Mouse (Mus musculus) liver, embryonic 12.5 days (tissue): ENCODE data around the gene Zfp708. TPM values are rescaled to one million over a fixed set of nuclear protein-coding genes. Genes with fewer than 3 reads are reported as not detected.

Experiments used
- ATAC-seq: fragments of 200-750 bp; cut with Nextera tagmentation; 2 replicates; pipeline ENCODE4 v1.8.0; 2017; ENCODE audit warnings: moderate number of reproducible peaks, mild to moderate bottlenecking, moderate library complexity
- H3K27ac ChIP-seq: fragments of 300-500 bp; sonication (generic); 2 replicates; pipeline ENCODE4 v1.5.1; 2016; ENCODE audit warnings: mild to moderate bottlenecking
- H3K27me3 ChIP-seq: fragments of 300-500 bp; sonication (generic); replicated peaks from 2 replicates; pipeline ENCODE4 v1.6.1; 2016; ENCODE audit warnings: mild to moderate bottlenecking, moderate library complexity
- H3K36me3 ChIP-seq: fragments of 300-500 bp; sonication (generic); 2 replicates; pipeline ENCODE4 v1.6.1; 2016; ENCODE audit warnings: mild to moderate bottlenecking, moderate library complexity
- H3K4me1 ChIP-seq: fragments of 300-500 bp; sonication (generic); 2 replicates; pipeline ENCODE4 v1.6.1; 2016
- H3K4me2 ChIP-seq: fragments of 300-500 bp; sonication (generic); 2 replicates; pipeline ENCODE4 v1.6.1; 2016; ENCODE audit warnings: mild to moderate bottlenecking, moderate library complexity
- H3K4me3 ChIP-seq: fragments of 300-500 bp; sonication (generic); 2 replicates; pipeline ENCODE4 v1.5.1; 2016; ENCODE audit warnings: mild to moderate bottlenecking, moderate library complexity
- H3K9ac ChIP-seq: fragments of 300-500 bp; sonication (generic); 2 replicates; pipeline ENCODE4 v1.6.1; 2016; ENCODE audit warnings: mild to moderate bottlenecking, moderate library complexity
- H3K9me3 ChIP-seq: fragments of 300-500 bp; sonication (generic); replicated peaks from 2 replicates; pipeline ENCODE4 v1.6.1; 2016; ENCODE audit warnings: mild to moderate bottlenecking, moderate library complexity
- WGBS: fragments of 180-500 bp; shearing (Covaris S2); methylation state at CpG from one replicate; pipeline ENCODE4 v1.1.7; 2016; ENCODE audit not compliant: insufficient replicate concordance; 5-methylcytosine and 5-hydroxymethylcytosine counted together
- polyA plus RNA-seq: library from polyadenylated mRNA; unstranded; fragments of >200 nt; fragmentation: Nextera tagmentation; extraction: Ambion mirVana; gene quantifications from 2 replicates; pipeline ENCODE4 v1.2.1, GENCODE M21; 2016

Gene Zfp708
- polyA plus RNA-seq, 1 experiment from 2014 or later = 1.6 TPM

GRCm38 (mm10) chr13:67081946-67082345 lies 15.8 kb downstream of the Zfp708 start:
- peak overlapping the region; percentile 83 for H3K4me2 ChIP-seq
- H3K9me3 ChIP-seq = no peaks in the 10 kb centered on the region
- H3K27ac ChIP-seq = peak overlapping the region; percentile 86; the same call in 1 of the 2 replicates
- 63% methylated on average over 1 of the region's 1 CpGs for WGBS
- no peak overlapping the region for H3K9ac ChIP-seq
- H3K27me3 ChIP-seq = no peaks in the 10 kb centered on the region
- ATAC-seq = no peak
- H3K4me1 ChIP-seq = peaks cover 18% of the 10 kb centered on the region
- peaks cover 18% of the 10 kb centered on the region for H3K36me3 ChIP-seq
- H3K4me3 ChIP-seq = peak overlapping the region; percentile 72

DNA sequence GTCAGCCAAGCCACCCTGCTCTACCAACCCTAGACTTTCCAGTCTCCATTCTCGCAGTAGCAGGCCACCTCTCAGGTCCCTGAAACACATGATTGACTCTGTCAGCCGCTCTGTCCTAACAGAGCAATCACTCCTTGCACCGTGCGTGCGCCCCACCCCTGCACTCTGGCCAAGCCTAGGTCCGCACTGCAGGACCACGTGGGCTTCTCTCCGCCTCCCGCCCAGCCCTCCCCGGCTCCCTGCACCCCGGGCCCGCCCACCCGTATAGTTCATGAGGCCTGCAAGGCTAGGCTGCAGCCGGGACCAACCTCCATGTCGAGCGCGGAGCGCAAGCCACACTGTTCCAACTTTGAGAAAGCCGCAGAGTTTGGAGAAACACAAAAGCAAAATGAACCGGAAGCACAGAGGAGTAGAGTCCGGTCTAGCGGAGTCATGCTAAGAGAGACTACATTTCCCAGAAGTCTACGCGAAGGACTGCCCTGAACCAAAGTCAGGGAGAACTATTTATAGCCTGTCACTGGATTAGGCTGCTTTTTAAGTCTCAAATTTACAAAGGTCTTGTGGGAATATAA lies 16.5 kb downstream of the Zfp708 start:
- ATAC-seq = peak; percentile 100
- H3K36me3 ChIP-seq = peaks cover 24% of the 10 kb centered on the region
- WGBS = under 1% methylated on average over 24 of the region's 24 CpGs

DNA sequence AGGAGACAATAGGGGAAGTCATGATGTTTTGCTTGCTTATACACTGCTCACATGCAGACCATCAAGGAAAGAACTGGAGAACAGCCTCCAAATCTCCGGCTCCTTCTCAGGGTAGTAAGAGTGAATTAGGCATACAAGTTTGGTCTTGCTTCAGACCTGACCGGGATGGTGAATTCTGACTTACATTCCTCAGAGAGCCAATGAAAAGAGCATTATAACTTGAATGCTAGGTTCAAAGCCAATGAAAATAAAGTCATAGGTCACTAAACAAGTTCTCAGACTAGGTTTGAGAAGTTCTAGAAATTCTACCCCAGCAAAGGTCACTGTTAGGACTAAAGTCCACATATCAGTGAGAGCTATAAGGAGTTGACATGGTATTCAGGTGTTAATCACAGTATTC lies 20.5 kb downstream of the Zfp708 start:
- no peak for ATAC-seq
- no peak overlapping the region for H3K4me2 ChIP-seq
- no peak overlapping the region for H3K4me3 ChIP-seq
- no peaks in the 10 kb centered on the region for H3K27me3 ChIP-seq
- no peaks in the 10 kb centered on the region for H3K9me3 ChIP-seq
- no peak overlapping the region for H3K27ac ChIP-seq
- H3K4me1 ChIP-seq = peaks cover 17% of the 10 kb centered on the region
- 82% methylated on average over 2 of the region's 2 CpGs for whole genome bisulfite sequencing
- no peak overlapping the region for H3K9ac ChIP-seq
- H3K36me3 ChIP-seq = peaks cover 43% of the 10 kb centered on the region

More for the DNA sequence above, 16.5 kb downstream of the Zfp708 start:
- no peaks in the 10 kb centered on the region for H3K27me3 ChIP-seq
- H3K4me2 ChIP-seq = peak overlapping the region; percentile 83
- H3K4me1 ChIP-seq = peaks cover 18% of the 10 kb centered on the region
- peak overlapping the region; percentile 86 for H3K27ac ChIP-seq
- H3K9ac ChIP-seq = peak overlapping the region; percentile 66
- H3K9me3 ChIP-seq = no peaks in the 10 kb centered on the region
- peak overlapping the region; percentile 72 for H3K4me3 ChIP-seq

GRCm38 (mm10) chr13:67072786-67073185 lies 25.0 kb downstream of the Zfp708 start:
- Histone ChIP-seq H3K9ac (no peak overlapping the region), H3K36me3 (peaks cover 63% of the 10 kb centered on the region), H3K27ac (no peak overlapping the region), H3K27me3 (no peaks in the 10 kb centered on the region), H3K9me3 (peaks cover 12% of the 10 kb centered on the region; the same call in 1 of the 2 replicates), H3K4me1 (no peaks in the 10 kb centered on the region), H3K4me2 (no peak overlapping the region), H3K4me3 (no peak overlapping the region)
- no peak for ATAC-seq
- WGBS = 76% methylated on average over 2 of the region's 2 CpGs

DNA sequence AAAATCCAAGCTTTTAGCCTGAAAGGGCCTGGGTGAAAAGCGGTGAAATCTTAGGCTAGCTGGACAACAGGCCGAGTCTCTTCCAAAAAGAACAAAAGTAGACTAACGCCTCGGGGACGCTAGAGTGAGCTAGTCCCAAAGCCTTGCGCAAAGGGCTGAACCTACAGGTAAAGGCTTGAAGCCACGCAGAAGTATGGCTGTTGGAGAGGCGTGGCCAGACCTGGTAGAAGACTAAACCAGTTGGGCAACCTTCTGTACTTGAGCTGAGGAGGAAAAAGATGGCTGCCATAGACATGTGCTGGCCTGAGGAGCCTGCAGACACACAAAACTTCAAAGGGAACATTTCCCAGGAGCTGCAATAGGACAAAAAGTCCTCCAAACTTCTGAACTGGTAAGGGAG lies 32.4 kb downstream of the Zfp708 start:
- ATAC-seq = no peak
- Histone ChIP-seq H3K4me1 (peaks cover 18% of the 10 kb centered on the region), H3K27me3 (no peaks in the 10 kb centered on the region), H3K27ac (no peak overlapping the region), H3K4me2 (no peak overlapping the region), H3K9ac (no peak overlapping the region), H3K36me3 (peaks cover 16% of the 10 kb centered on the region), H3K4me3 (no peak overlapping the region), H3K9me3 (peaks cover 4% of the 10 kb centered on the region; the same call in 1 of the 2 replicates)
- 73% methylated on average over 8 of the region's 8 CpGs for WGBS

DNA sequence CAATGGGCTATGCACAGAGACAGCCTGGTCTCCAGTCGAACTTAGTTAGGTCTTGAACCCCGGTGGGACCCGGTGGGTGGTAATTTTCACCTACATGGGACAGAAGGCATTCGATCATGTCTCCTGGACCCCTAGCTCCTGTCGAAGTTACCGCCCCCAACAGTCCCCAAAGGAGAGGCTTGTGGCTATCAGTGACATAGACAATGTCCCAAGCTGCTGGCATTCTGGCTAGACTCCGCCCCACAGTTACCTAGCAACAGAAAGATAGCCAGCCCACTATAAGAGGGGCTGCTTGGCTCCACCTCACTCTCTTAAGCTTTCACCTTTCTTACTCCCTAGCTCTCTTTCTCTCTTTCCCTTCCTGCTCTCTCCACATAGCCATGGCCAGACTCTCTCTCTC lies 35.3 kb downstream of the Zfp708 start:
- Histone ChIP-seq H3K9ac (no peak overlapping the region), H3K4me1 (peaks cover 23% of the 10 kb centered on the region), H3K27ac (no peak overlapping the region), H3K27me3 (no peaks in the 10 kb centered on the region), H3K36me3 (no peaks in the 10 kb centered on the region), H3K4me2 (no peak overlapping the region), H3K9me3 (no peaks in the 10 kb centered on the region), H3K4me3 (no peak overlapping the region)
- 42% methylated on average over 7 of the region's 7 CpGs for WGBS
- 0 out of 2 replicates have a peak, but pooled peaks have one; percentile 14 for ATAC-seq

DNA sequence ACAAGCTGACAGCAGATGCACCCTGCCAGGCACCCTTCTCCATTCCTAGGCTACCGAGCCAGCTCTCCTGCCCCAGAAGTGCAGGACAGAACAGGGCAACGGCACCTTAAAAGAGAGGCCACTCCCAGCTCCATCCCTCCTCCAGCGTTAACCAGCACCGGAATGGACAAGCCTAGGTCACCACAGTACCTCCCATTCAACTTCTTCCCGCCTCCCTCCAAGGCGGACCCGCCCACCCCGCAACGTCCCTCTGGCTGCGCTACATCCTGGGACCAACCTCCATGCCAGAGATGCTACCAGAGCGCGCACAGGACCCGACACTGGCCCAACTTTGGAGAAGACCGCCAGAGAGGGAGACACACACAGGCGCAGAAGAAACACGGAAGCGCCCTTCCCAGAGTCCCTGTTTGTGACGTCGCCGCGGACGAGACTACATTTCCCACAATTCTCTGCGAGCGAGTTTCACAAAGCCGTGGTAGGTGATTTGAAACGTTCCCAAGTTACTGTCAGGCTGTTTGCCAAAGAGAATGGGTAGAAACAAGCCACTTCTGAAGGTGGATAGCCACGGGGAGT lies 36.9 kb downstream of the Zfp708 start, which contains the start of gene Zfp712:
TSS of gene Zfp712 (minus strand) at position 385 of the 573 bp plus-strand sequence.
- no peaks in the 10 kb centered on the region for H3K36me3 ChIP-seq

DNA sequence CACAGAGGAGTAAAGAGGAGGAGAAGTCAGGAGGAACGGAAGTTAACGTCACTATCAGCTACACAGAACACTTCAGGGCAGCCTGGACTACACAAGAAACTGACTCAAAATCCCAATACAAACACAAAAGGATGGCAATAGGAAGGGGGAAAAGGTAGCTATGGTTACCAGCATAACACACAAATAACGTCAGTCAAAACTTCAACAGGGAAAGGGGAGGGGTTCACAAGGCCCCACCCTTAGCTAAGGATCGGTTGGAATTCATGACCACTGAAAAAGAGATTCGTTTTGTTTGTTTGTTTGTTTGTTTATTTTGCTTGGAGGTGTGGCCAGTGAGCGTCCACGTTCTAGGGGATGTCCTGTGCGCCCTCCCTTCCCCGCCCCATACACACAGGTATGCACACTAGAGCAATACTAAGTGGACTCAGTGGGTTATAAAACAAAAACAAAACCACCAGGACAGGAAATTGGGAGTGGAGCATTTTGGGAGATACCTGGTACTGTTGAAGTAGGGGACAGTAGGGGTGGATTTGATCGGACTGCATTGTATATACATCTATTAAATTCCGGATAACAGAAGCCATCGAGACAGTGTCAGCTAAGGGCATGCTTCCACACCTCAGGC lies 37.5 kb downstream of the Zfp708 start:
- peak; percentile 41 for ATAC-seq
- peak overlapping the region; percentile 83 for H3K4me3 ChIP-seq
- peaks cover 23% of the 10 kb centered on the region for H3K4me1 ChIP-seq
- peak overlapping the region; percentile 90 for H3K27ac ChIP-seq
- peak overlapping the region; percentile 74 for H3K9ac ChIP-seq
- no peaks in the 10 kb centered on the region for H3K9me3 ChIP-seq
- H3K36me3 ChIP-seq = no peaks in the 10 kb centered on the region
- peak overlapping the region; percentile 88 for H3K4me2 ChIP-seq
- WGBS = 4% methylated on average over 12 of the region's 12 CpGs
- H3K27me3 ChIP-seq = no peaks in the 10 kb centered on the region

More for the DNA sequence above, 36.9 kb downstream of the Zfp708 start, which contains the start of gene Zfp712:
- peak; percentile 99 for ATAC-seq
- H3K9ac ChIP-seq = peak within 1 kb of the TSS; percentile 74
- H3K4me3 ChIP-seq = peak within 1 kb of the TSS; percentile 83
- peaks cover 23% of the 10 kb centered on the region for H3K4me1 ChIP-seq
- peak within 1 kb of the TSS; percentile 88 for H3K4me2 ChIP-seq
- H3K9me3 ChIP-seq = no peaks in the 10 kb centered on the region
- peak within 1 kb of the TSS; percentile 90 for H3K27ac ChIP-seq
- H3K27me3 ChIP-seq = no peaks in the 10 kb centered on the region
- WGBS = under 1% methylated on average over 27 of the region's 27 CpGs

Other genes with a start within 250 kb of the Zfp708 start
- 0.36 and 0.56 TPM in 2 replicates for gene Gm10767, start 193.1 kb downstream of the Zfp708 start, polyA plus RNA-seq
- gene Zfp712, start 36.8 kb downstream of the Zfp708 start, polyA plus RNA-seq = 1.0 and 1.1 TPM in 2 replicates
- 1.3 and 2.5 TPM in 2 replicates for gene Gm28557, start 10.6 kb upstream of the Zfp708 start, polyA plus RNA-seq
- 0.13 and 0.29 TPM in 2 replicates for gene Rslcan18, start 18.3 kb upstream of the Zfp708 start, polyA plus RNA-seq
- 0.64 and 0.81 TPM in 2 replicates for gene Zfp759, start 23.7 kb upstream of the Zfp708 start, polyA plus RNA-seq
- 1.9 and 2.6 TPM in 2 replicates for gene Rsl1, start 75.2 kb upstream of the Zfp708 start, polyA plus RNA-seq
- 0.35 and 0.62 TPM in 2 replicates for gene Zfp455, start 96.5 kb upstream of the Zfp708 start, polyA plus RNA-seq
- 0.74 and 0.92 TPM in 2 replicates for gene Zfp458, start 180.5 kb upstream of the Zfp708 start, polyA plus RNA-seq
- gene Zfp457, start 208.5 kb upstream of the Zfp708 start, polyA plus RNA-seq = 0.15 and 0.35 TPM in 2 replicates
- gene Zfp595, start 234.6 kb upstream of the Zfp708 start, polyA plus RNA-seq = 1.1 TPM in 2 replicates